Mouse (Mus musculus): Measurements from ENCODE around the gene Kcnj12. TPM values are rescaled to one million over a fixed set of nuclear protein-coding genes. Genes with fewer than 3 reads are reported as not detected.

Kcnj12 gene
- polyA plus RNA-seq, 1 experiment from 2014 or later = 0.10 TPM

- H3K4me3 ChIP-seq (replicated peaks) = no peak overlapping the region
- H3K27me3 ChIP-seq = peaks cover 52% of the 10 kb centered on the region
- no peak overlapping the region for H3K9ac ChIP-seq
- no peaks in the 10 kb centered on the region for H3K9me3 ChIP-seq (replicated peaks)
- H3K4me1 ChIP-seq (replicated peaks) = no peaks in the 10 kb centered on the region
- no peak overlapping the region for H3K27ac ChIP-seq
- no peak overlapping the region for H3K4me2 ChIP-seq
- no peak for DNase-seq
- H3K36me3 ChIP-seq = no peaks in the 10 kb centered on the region
- 63% methylated on average over 6 of the region's 6 CpGs for WGBS (ENCODE audit: insufficient replicate concordance)
- no peak for ATAC-seq (ENCODE audit: low read depth)
Measured at GRCm38 (mm10) chr11:61026381-61026780, 4.0 kb downstream of the Kcnj12 start.

GRCm38 (mm10) chr11:61027160-61027559 is 4.8 kb downstream of the Kcnj12 start:
- no peak overlapping the region for H3K9ac ChIP-seq
- ATAC-seq (ENCODE audit: low read depth) = no peak

GRCm38 (mm10) chr11:61028211-61028950 is 6.0 kb downstream of the Kcnj12 start:
- no peak overlapping the region for H3K9ac ChIP-seq
- H3K36me3 ChIP-seq = no peaks in the 10 kb centered on the region
- no peak overlapping the region for H3K27ac ChIP-seq
- no peak overlapping the region for H3K4me2 ChIP-seq
- DNase-seq = no peak
- H3K4me1 ChIP-seq (replicated peaks) = no peaks in the 10 kb centered on the region
- H3K4me3 ChIP-seq (replicated peaks) = no peak overlapping the region
- H3K9me3 ChIP-seq (replicated peaks) = no peaks in the 10 kb centered on the region
- H3K27me3 ChIP-seq = peaks cover 35% of the 10 kb centered on the region
- no peak for ATAC-seq (ENCODE audit: low read depth)
- WGBS (ENCODE audit: insufficient replicate concordance) = 69% methylated on average over 11 of the region's 11 CpGs

More at GRCm38 (mm10) chr11:61027160-61027559, 4.8 kb downstream of the Kcnj12 start:
- no peak for DNase-seq
- WGBS (ENCODE audit: insufficient replicate concordance) = 74% methylated on average over 4 of the region's 4 CpGs
- Histone ChIP-seq H3K36me3 (no peaks in the 10 kb centered on the region), H3K9me3 (replicated peaks) (no peaks in the 10 kb centered on the region), H3K27me3 (peaks cover 44% of the 10 kb centered on the region), H3K4me3 (replicated peaks) (no peak overlapping the region), H3K27ac (no peak overlapping the region), H3K4me1 (replicated peaks) (no peaks in the 10 kb centered on the region), H3K4me2 (no peak overlapping the region)

GRCm38 (mm10) chr11:61029116-61029740 is 6.9 kb downstream of the Kcnj12 start:
- H3K9me3 ChIP-seq (replicated peaks) = no peaks in the 10 kb centered on the region
- no peaks in the 10 kb centered on the region for H3K36me3 ChIP-seq
- ATAC-seq (ENCODE audit: low read depth) = no peak
- no peak overlapping the region for H3K4me3 ChIP-seq (replicated peaks)
- DNase-seq = no peak
- WGBS (ENCODE audit: insufficient replicate concordance) = 57% methylated on average over 4 of the region's 4 CpGs
- H3K9ac ChIP-seq = no peak overlapping the region
- H3K4me2 ChIP-seq = no peak overlapping the region
- peaks cover 26% of the 10 kb centered on the region for H3K27me3 ChIP-seq
- H3K4me1 ChIP-seq (replicated peaks) = no peaks in the 10 kb centered on the region
- H3K27ac ChIP-seq = no peak overlapping the region

- 57% methylated on average over 7 of the region's 7 CpGs for WGBS (ENCODE audit: insufficient replicate concordance)
- DNase-seq = no peak
- H3K4me1 ChIP-seq (replicated peaks) = no peaks in the 10 kb centered on the region
- H3K36me3 ChIP-seq = no peaks in the 10 kb centered on the region
- H3K9ac ChIP-seq = no peak overlapping the region; the same call in 1 of the 2 replicates
- H3K4me3 ChIP-seq (replicated peaks) = no peak overlapping the region
- H3K4me2 ChIP-seq = no peak overlapping the region
- H3K27ac ChIP-seq = no peak overlapping the region
- no peak for ATAC-seq (ENCODE audit: low read depth)
- H3K27me3 ChIP-seq = peaks cover 18% of the 10 kb centered on the region
- H3K9me3 ChIP-seq (replicated peaks) = no peaks in the 10 kb centered on the region
Measured at GRCm38 (mm10) chr11:61029864-61030595, 7.7 kb downstream of the Kcnj12 start.

- H3K4me1 ChIP-seq (replicated peaks) = no peaks in the 10 kb centered on the region
- no peaks in the 10 kb centered on the region for H3K36me3 ChIP-seq
- peaks cover 12% of the 10 kb centered on the region; the same call in 1 of the 2 replicates for H3K27me3 ChIP-seq
- H3K9me3 ChIP-seq (replicated peaks) = no peaks in the 10 kb centered on the region
- ATAC-seq (ENCODE audit: low read depth) (no peak), DNase-seq (no peak)
- no peak overlapping the region for H3K9ac ChIP-seq
- no peak overlapping the region for H3K27ac ChIP-seq
- no peak overlapping the region for H3K4me3 ChIP-seq (replicated peaks)
- no peak overlapping the region for H3K4me2 ChIP-seq
- WGBS (ENCODE audit: insufficient replicate concordance) = 80% methylated on average over 7 of the region's 7 CpGs
Measured at GRCm38 (mm10) chr11:61031137-61031536, 8.8 kb downstream of the Kcnj12 start.

- ATAC-seq (ENCODE audit: low read depth) = no peak
- no peak overlapping the region for H3K4me3 ChIP-seq (replicated peaks)
- H3K9ac ChIP-seq = no peak overlapping the region
- H3K27ac ChIP-seq = no peak overlapping the region
- H3K27me3 ChIP-seq = peaks cover 9% of the 10 kb centered on the region; the same call in 1 of the 2 replicates
- no peaks in the 10 kb centered on the region for H3K4me1 ChIP-seq (replicated peaks)
- 50% methylated on average over 5 of the region's 5 CpGs for WGBS (ENCODE audit: insufficient replicate concordance)
- no peak for DNase-seq
- H3K36me3 ChIP-seq = no peaks in the 10 kb centered on the region
- no peaks in the 10 kb centered on the region for H3K9me3 ChIP-seq (replicated peaks)
- H3K4me2 ChIP-seq = no peak overlapping the region
Measured at GRCm38 (mm10) chr11:61031658-61032445, 9.5 kb downstream of the Kcnj12 start.

GRCm38 (mm10) chr11:61032481-61032880 is 10.1 kb downstream of the Kcnj12 start:
- Histone ChIP-seq H3K4me2 (no peak overlapping the region), H3K9me3 (replicated peaks) (no peaks in the 10 kb centered on the region), H3K36me3 (no peaks in the 10 kb centered on the region), H3K27ac (no peak overlapping the region), H3K4me3 (replicated peaks) (no peak overlapping the region), H3K27me3 (0 out of 2 replicates have a peak, but pooled peaks cover 3% of the 10 kb centered on the region), H3K9ac (no peak overlapping the region), H3K4me1 (replicated peaks) (no peaks in the 10 kb centered on the region)
- ATAC-seq (ENCODE audit: low read depth) = no peak
- 70% methylated on average over 7 of the region's 7 CpGs for WGBS (ENCODE audit: insufficient replicate concordance)
- no peak for DNase-seq

GRCm38 (mm10) chr11:61033160-61033559 is 10.8 kb downstream of the Kcnj12 start:
- ATAC-seq (ENCODE audit: low read depth) = no peak
- no peak overlapping the region for H3K4me2 ChIP-seq
- no peaks in the 10 kb centered on the region for H3K4me1 ChIP-seq (replicated peaks)
- no peak overlapping the region for H3K27ac ChIP-seq
- 0 out of 2 replicates have a peak, but pooled peaks cover 3% of the 10 kb centered on the region for H3K27me3 ChIP-seq
- no peak for DNase-seq
- WGBS (ENCODE audit: insufficient replicate concordance) = 54% methylated on average over 5 of the region's 5 CpGs
- no peak overlapping the region for H3K9ac ChIP-seq
- H3K36me3 ChIP-seq = no peaks in the 10 kb centered on the region
- H3K9me3 ChIP-seq (replicated peaks) = no peaks in the 10 kb centered on the region
- H3K4me3 ChIP-seq (replicated peaks) = no peak overlapping the region

- no peaks in the 10 kb centered on the region for H3K36me3 ChIP-seq
- WGBS (ENCODE audit: insufficient replicate concordance) = 86% methylated on average over 9 of the region's 9 CpGs
- no peak overlapping the region for H3K4me2 ChIP-seq
- no peaks in the 10 kb centered on the region for H3K9me3 ChIP-seq (replicated peaks)
- DNase-seq (no peak), ATAC-seq (ENCODE audit: low read depth) (no peak)
- no peak overlapping the region for H3K27ac ChIP-seq
- H3K4me3 ChIP-seq (replicated peaks) = no peak overlapping the region
- no peaks in the 10 kb centered on the region for H3K4me1 ChIP-seq (replicated peaks)
- 0 out of 2 replicates have a peak, but pooled peaks cover 11% of the 10 kb centered on the region for H3K27me3 ChIP-seq
- no peak overlapping the region for H3K9ac ChIP-seq
Measured at GRCm38 (mm10) chr11:61036639-61037038, 14.3 kb downstream of the Kcnj12 start.
